Mouse (Mus musculus) gastrocnemius, adult 2 months (tissue): ENCODE measurements around the gene Amtn. TPM values are rescaled to one million over a fixed set of nuclear protein-coding genes. Genes with fewer than 3 reads are reported as not detected.
"Not testable (repeated sequence)": the region's sequence is repeated elsewhere in the genome, so short reads cannot be mapped to it uniquely, and the experiment has no call there.

Experiments
- DNase-seq: peaks from one replicate; pipeline ENCODE4 v3.0.0; 2022
- H3K27ac ChIP-seq: fragments of 200-600 bp; 2 replicates; pipeline ENCODE4 v1.8.1; 2022; ENCODE audit warnings: mild to moderate bottlenecking
- H3K4me3 ChIP-seq: fragments of 200-600 bp; 2 replicates; pipeline ENCODE4 v1.8.1; 2022; ENCODE audit warnings: mild to moderate bottlenecking, moderate library complexity
- CTCF ChIP-seq: fragments of 200-600 bp; IDR thresholded peaks from 2 replicates; pipeline ENCODE4 v1.8.1; 2022; ENCODE audit warnings: antibody characterized with exemption, mild to moderate bottlenecking, moderate library complexity
- intact Hi-C: fragments of 180-260 bp; cut with DNase I; formaldehyde crosslinking; loops from one replicate; pipeline ENCODE4 v1.15.1; 2025
- long read RNA-seq, 2 experiments: library from polyadenylated mRNA; stranded (forward); transcript quantifications; one replicate each; pipeline ENCODE4 v2.0.0; 2021
- total RNA-seq, 2 experiments: library from RNA; stranded (reverse); gene quantifications; 2 replicates each; pipeline ENCODE4 v1.2.3; 2021

Gene Amtn
- not detected for total RNA-seq
- long read RNA-seq, experiment 1: 0 reads
- long read RNA-seq, experiment 2: 0 reads

DNA sequence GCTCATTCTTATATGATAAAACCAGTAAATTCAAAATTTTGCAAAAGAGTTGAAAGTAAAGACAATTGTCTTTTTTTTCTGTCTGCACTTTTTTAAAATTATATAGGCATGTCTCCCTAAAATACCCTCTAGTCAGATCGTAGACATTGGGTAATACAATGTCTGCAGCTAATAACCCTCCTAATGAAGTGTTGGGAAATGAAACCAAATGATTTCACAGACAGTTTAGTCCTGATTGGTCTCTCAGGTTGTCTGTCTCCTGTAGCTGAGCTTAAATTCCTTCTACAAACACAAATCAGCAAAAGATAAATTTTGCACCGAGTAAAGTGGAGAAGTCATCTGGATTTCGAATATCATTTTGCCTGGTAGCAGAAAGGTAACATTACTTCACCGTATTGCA is at the start of gene Amtn:
Gene Amtn (plus strand): TSS at position 301 of the 400 bp plus-strand sequence.
- Histone ChIP-seq H3K4me3 (no peak within 1 kb of the TSS), H3K27ac (no peak within 1 kb of the TSS)
- no peak for DNase-seq
- intact Hi-C loops: no loop called here
- no peak for TF ChIP-seq CTCF

DNA sequence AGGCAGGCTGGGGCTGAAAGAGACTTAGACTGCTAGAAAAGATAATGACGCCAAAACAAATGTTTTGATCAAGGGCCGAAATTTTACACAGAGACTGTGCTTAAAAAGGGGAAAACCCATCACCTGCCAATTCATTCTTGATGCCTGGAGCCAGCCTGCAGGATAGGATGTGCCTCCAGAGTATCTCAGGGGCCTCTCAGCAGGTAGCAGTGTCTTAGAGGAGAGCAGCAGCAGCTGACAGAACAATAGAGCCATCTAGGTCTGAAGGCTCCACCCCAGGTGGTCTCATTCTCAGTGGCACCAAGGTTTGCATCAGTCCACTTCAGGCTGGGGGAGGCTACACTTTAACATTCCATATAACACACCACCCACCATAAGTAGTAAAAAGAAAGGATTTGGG is 27.4 kb upstream of the Amtn start:
- intact Hi-C loops, H3K4me3 ChIP-seq, DNase-seq, H3K27ac ChIP-seq: not testable (repeated sequence)

DNA sequence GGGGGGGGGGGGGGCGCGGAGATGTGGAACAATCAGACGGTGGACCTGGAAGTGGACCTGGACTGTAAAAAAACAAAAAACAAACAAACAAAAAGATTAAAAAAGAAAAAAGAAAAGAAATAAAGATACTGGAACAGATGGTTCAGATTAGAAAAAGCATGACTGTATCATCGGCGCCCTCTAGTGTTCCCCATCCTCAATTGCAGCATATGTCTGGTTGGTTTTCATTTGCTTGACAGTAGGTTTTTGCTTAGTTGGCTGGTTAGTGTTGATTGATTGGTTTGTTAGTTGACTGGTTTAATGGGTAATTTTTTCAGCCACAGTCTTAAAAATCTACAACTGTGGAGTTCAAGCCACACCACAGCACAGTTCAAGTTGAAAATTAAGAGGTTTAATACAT is 11.1 kb upstream of the Amtn start:
- Histone ChIP-seq H3K4me3 (no peak overlapping the region), H3K27ac (no peak overlapping the region)
- intact Hi-C loops: no loop called here
- peak; percentile 51 for TF ChIP-seq CTCF
- DNase-seq: no peak

DNA sequence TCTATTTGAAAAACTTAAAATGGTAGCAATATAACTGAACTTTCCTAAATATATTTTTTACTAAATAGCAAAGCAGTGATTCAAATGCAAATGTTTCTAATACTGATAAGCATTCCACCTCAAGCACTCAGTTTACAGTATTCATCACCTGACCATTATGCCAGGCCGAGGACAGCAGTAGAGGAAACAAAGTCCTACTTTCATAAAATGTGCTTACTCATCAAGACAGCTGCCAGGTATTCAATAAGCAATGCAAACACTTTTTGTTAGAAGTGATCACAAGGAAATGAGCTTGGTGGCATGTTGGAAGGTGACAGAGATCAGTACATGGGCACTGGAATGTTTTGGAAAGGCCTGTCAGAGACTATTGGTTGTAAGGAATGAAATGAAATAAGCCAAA is 9.0 kb upstream of the Amtn start:
- no peak for TF ChIP-seq CTCF
- H3K4me3 ChIP-seq: no peak overlapping the region
- no peak for DNase-seq
- no peak overlapping the region for H3K27ac ChIP-seq
- intact Hi-C loops: no loop called here

DNA sequence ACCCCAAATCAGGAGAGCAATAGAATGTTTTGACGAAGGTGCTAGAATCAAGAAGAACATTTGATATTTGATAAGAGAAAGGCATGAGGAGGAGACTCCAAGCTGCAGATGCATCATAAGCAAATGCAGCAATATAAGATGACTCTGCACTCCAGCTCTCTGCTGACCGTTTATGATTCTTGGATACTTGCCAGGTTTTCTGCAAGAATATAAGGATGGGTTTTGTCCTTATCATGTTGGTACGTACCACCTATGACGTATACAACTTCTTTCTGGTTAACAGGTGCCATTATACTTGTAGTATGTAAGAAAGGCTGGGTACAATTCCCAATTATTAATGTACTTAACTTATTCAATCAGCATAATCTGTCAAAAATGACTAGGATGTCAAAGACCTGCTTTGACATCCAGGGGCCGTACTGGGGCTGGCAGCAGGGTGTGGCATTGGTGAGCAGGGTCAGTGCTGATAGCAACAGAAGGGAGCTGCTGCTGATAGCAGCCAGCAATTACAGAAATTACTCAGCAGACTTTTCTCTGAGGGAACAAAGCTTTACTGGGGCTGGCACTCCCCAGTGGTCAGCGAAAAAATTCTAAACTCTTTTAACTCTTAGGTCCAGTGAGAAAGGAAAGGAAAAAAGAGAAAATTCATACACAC is 5.2 kb upstream of the Amtn start:
- no peak for DNase-seq

DNA sequence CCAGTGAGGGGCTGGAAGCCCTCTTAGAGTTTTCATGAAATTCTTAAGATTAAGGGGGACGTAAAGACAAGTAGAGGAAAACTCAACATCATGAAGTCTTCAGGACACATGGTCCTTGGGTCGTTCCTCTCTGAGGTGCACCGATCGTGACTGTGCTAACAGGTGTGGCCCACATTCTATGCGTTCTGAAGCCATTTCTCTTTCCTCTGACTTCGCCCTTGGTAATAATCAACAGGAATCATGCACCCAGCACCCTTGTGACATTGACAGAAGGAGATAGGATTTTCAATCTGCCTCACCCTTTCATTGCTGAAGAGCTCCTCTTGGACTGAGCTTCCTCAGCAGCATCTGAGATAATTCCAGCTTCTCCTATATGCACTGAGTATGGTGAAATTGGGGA is 3.3 kb upstream of the Amtn start:
- no peak overlapping the region for H3K27ac ChIP-seq
- H3K4me3 ChIP-seq: no peak overlapping the region
- no peak for TF ChIP-seq CTCF
- intact Hi-C loops: no loop called here
- no peak for DNase-seq

More for the DNA sequence above, 5.2 kb upstream of the Amtn start:
- H3K27ac ChIP-seq: no peak overlapping the region
- no peak for TF ChIP-seq CTCF
- intact Hi-C loops: no loop called here
- H3K4me3 ChIP-seq: no peak overlapping the region

DNA sequence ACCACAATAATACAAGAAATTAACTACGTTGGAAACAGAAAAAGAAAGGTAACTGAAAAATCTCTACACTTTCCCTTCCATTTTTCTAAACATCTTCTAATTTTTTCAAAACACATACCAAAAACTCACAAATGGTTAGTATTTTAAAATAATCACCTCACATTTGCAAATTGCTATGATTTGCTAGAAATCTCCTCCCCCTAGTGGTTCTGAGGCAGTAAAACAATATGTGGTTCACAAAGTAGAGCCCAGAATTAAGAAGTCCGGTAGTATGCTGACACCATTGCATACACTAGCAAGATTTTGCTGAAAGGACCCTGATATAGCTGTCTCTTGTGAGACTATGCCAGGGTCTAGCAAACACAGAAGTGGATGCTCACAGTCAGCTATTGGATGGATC is 16.1 kb downstream of the Amtn start:
- intact Hi-C loops, H3K27ac ChIP-seq, DNase-seq, H3K4me3 ChIP-seq: not testable (repeated sequence)

DNA sequence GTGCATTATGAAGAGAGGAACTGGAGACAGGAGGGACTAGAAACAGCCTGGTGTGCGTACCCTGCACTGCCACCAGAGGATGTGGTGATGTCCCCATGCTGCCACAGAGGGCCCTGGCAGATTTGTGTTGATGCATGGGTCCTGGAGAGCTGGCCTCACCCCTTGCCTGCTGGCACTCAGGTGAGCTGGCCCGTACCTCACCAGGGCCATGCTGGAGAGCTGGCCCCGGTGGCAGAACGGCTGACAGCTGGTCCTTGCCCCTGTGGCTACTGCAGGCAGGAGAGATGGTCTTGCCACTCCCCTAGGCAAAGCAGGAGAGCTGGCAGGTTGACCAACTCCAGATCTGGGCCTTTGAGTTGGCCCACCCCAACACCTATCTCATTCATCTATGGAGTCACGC is 22.7 kb downstream of the Amtn start:
- intact Hi-C loops: no loop called here
- H3K27ac ChIP-seq: no peak overlapping the region
- no peak for TF ChIP-seq CTCF
- H3K4me3 ChIP-seq: no peak overlapping the region
- no peak for DNase-seq

DNA sequence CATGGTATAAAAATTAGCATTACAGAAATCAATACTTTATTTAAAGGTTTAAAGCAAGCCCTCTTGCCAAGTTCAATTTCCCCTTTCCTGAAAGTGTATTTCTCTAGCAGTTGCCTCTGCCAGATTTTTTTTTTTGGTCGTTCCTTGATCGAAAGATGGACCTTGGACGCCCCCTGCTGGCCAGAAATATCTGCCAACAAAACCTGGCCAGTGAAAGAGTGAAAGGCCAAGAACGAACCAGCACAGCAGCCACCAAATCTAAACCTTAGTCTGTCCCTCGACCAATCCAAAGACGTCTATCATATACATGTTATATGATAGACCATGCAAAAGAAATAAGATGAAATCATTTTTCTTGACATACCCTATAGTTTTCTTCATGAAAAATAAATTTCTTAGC is 23.9 kb downstream of the Amtn start:
- Histone ChIP-seq H3K27ac (no peak overlapping the region), H3K4me3 (no peak overlapping the region)
- intact Hi-C loops: no loop called here
- peak; percentile 59 for TF ChIP-seq CTCF
- DNase-seq: peak; percentile 71

DNA sequence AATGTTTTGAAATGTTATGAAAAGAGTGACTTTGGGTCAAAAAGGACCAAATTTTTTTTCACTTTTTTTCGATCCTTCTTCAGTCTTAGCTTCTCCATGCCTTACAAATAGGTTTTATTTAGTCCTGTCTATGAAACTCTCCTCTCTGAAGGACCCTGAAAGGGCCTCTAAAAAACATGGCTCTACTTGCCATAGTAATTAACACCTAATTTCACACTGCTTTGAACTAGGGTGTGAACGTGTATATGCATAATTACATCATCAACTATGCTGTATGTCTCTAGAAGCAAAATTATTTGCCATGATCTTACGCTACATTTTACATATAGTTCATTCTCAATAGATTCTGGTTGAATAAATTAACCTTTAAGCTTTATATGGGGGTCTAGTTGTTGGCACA is 25.6 kb downstream of the Amtn start:
- Histone ChIP-seq H3K27ac (no peak overlapping the region), H3K4me3 (no peak overlapping the region)
- no peak for DNase-seq
- intact Hi-C loops: no loop called here
- TF ChIP-seq CTCF: no peak

DNA sequence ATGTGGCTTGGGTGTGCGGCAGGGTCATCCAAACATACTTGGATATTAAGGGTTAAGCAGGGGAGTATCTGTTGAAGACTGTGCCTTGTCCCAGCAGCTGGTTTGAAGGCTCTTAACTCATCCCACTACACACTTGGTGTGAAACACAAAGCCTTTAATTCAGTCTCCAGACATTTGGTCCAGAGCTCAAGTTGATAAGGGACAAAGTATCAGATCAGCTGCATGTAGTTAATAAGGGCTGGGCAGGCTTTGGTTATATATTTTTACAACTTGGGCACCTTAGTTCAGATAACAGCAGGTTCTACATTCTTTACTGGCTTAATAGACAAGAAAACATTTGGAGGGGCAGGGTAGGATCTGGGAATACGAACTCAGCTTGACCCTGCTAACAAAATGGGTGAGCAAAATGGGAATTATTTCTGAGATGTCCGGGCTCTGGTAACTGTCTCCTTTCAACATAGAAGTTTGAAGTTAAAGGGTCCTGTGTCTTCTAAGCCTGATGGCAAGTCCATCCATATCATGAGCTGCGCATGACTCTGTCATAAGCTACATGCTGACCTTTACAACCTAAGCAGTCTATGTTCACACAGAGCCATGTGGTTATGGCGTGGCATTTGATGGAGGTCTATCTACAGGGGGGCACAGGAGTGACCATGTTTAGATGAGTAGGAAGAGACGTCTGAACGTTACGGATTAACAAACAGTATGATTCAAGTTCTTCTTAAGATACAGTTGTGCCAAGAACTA is 44.6 kb downstream of the Amtn start:
- no peak for TF ChIP-seq CTCF
- Histone ChIP-seq H3K4me3 (no peak overlapping the region), H3K27ac (no peak overlapping the region)
- intact Hi-C loops: no loop called here
- no peak for DNase-seq

DNA sequence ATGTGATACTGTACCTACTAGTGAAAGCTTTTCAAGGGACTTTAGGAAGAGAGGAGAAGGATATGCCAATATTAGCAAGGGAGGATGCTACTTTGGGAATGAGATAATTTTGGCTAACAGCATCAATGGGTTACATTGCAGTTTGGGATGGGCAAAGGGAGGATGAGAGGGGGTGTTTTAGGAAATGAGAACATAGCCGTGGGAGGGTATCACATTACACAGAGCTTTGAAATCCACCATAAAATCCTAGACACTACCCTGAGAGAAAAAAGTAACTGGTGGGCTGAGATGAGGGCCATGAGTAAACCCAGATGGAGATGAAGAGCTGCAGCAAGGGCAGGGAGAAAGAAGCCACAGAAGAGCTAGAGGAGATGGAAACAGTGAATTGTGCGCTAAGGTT is 49.0 kb downstream of the Amtn start:
- H3K4me3 ChIP-seq, DNase-seq, H3K27ac ChIP-seq, intact Hi-C loops: not testable (repeated sequence)

DNA sequence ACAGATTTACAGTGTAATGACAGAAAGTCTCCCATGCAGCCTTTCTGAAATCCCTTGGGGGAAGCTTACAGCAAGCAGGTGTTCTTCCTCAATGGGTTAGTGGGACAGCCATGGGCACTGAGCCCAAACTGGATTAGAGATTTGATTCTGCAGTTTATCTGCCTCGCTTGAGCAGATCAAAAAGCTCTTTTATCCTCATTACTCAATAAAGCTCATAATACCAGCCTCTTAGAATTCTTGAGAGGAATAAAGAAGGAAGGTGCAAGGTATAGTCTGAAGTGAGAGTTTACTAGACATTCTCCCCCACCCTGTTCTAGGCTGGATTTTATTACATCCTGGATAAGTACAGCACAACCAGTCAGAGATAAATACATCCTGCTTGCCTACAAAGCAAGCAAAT is 50.8 kb downstream of the Amtn start:
- no peak for DNase-seq
- Histone ChIP-seq H3K27ac (no peak overlapping the region), H3K4me3 (no peak overlapping the region)
- intact Hi-C loops: no loop called here
- no peak for TF ChIP-seq CTCF

Other genes starting within 250 kb of the Amtn start
- not detected for gene Gm11115, start 222.0 kb upstream of the Amtn start, total RNA-seq
- not detected for gene Gm7714, start 107.2 kb upstream of the Amtn start, total RNA-seq
- gene Prol1, start 58.8 kb upstream of the Amtn start, total RNA-seq: not detected
- gene Ambn, start 79.9 kb downstream of the Amtn start, total RNA-seq: not detected
- gene Enam, start 111.9 kb downstream of the Amtn start, total RNA-seq: not detected
- under 1 TPM in 1 of 2 experiments, not detected in 1; 0.22 TPM for gene Jchain, start 151.8 kb downstream of the Amtn start, total RNA-seq
- 10 to 100 TPM; 23.6 to 25.7 TPM for gene Utp3, start 178.4 kb downstream of the Amtn start, total RNA-seq
- gene Rufy3, start 188.9 kb downstream of the Amtn start, total RNA-seq: 1 to 10 TPM; 6.3 to 7.4 TPM